In genomic region chrX:11099146-11100087, GRCm38 (mm10) we compare ENCODE assay signal across 11 mouse cellular contexts.
DNase-seq lines count a peak whose midpoint lies in the region; ATAC-seq and TF ChIP-seq lines count a peak whose summit lies in the region.
"Had no signal": no experiment of that assay in that cellular context is flagged by ENCODE, and none has a peak within 500 bp of the region (broad histone marks: within the 10 kb centered on the region; RNA-seq: fewer than 3 reads in every experiment).

No protein-coding gene starts in this region.

- H3K27me3 ChIP-seq in forebrain, embryonic 11.5 days (ENCODE audit: control insufficient read depth, insufficient read depth, low read length), result no peaks in the 10 kb centered on the region
- H3K27me3 ChIP-seq in forebrain, embryonic 10.5 days (ENCODE audit: poor library complexity, severe bottlenecking), result peaks cover 46% of the 10 kb centered on the region
- no peaks in the 10 kb centered on the region for H3K27me3 ChIP-seq in forebrain, embryonic 16.5 days (replicated peaks; ENCODE audit: control insufficient read depth, insufficient read depth, low read length)
- H3K27me3 ChIP-seq in neural tube, embryonic 13.5 days, result no peaks in the 10 kb centered on the region

- H3K36me3 ChIP-seq in forebrain, embryonic 11.5 days (ENCODE audit: control insufficient read depth, insufficient read depth, low read length), result no peaks in the 10 kb centered on the region
- no peaks in the 10 kb centered on the region for H3K36me3 ChIP-seq in forebrain, embryonic 10.5 days (replicated peaks)
- H3K36me3 ChIP-seq in forebrain, embryonic 16.5 days (ENCODE audit: control insufficient read depth, insufficient read depth), result no peaks in the 10 kb centered on the region
- no peaks in the 10 kb centered on the region for H3K36me3 ChIP-seq in neural tube, embryonic 13.5 days
- H3K36me3 ChIP-seq: embryonic facial prominence, embryonic 13.5 days had no signal

- H3K4me2 ChIP-seq in forebrain, embryonic 11.5 days (ENCODE audit: low read depth, low read length, severe bottlenecking), result no peak overlapping the region
- 0 out of 2 replicates have a peak overlapping the region, but pooled peaks have one; percentile 20 for H3K4me2 ChIP-seq in forebrain, embryonic 16.5 days (ENCODE audit: low read length)
- H3K4me2 ChIP-seq in neural tube, embryonic 13.5 days, result 0 out of 2 replicates have a peak overlapping the region, but pooled peaks have one; percentile 14
- H3K4me2 ChIP-seq: embryonic facial prominence, embryonic 13.5 days had no signal

- DNase-seq in forebrain, embryonic 11.5 days (ENCODE audit: low spot score), result peak; percentile 49
- DNase-seq in forebrain, embryonic 10.5 days (ENCODE audit: extremely low spot score, low spot score), result no peak
- peak; percentile 7 for DNase-seq in layer of hippocampus, adult 9-11 months
- no peak for DNase-seq in spleen, adult 18-20 months
- no peak for DNase-seq in lung, adult 2 months
- no peak for DNase-seq in embryo, embryonic 10.5 days (ENCODE audit: low spot score)

- no peak overlapping the region for H3K9ac ChIP-seq in forebrain, embryonic 11.5 days (ENCODE audit: low read length)
- no peak overlapping the region for H3K9ac ChIP-seq in forebrain, embryonic 16.5 days (replicated peaks; ENCODE audit: low read depth, low read length)
- no peak overlapping the region for H3K9ac ChIP-seq in neural tube, embryonic 13.5 days
- H3K9ac ChIP-seq: embryonic facial prominence, embryonic 13.5 days had no signal

- peak overlapping the region; percentile 50; the same call in 1 of the 2 replicates for H3K27ac ChIP-seq in forebrain, embryonic 11.5 days (ENCODE audit: low read depth, low read length)
- H3K27ac ChIP-seq in forebrain, embryonic 10.5 days, result no peak overlapping the region
- peak overlapping the region; percentile 56; the same call in 1 of the 2 replicates for H3K27ac ChIP-seq in forebrain, embryonic 16.5 days (ENCODE audit: low read length)
- H3K27ac ChIP-seq in neural tube, embryonic 13.5 days (replicated peaks), result peak overlapping the region; percentile 64
- H3K27ac ChIP-seq: embryonic facial prominence, embryonic 13.5 days; left cerebral cortex, adult 2 months; stomach, postnatal 0 days had no signal

- H3K4me3 ChIP-seq in forebrain, embryonic 11.5 days (ENCODE audit: low read depth, low read length), result no peak overlapping the region
- H3K4me3 ChIP-seq in forebrain, embryonic 10.5 days, result no peak overlapping the region
- no peak overlapping the region for H3K4me3 ChIP-seq in forebrain, embryonic 16.5 days (replicated peaks; ENCODE audit: low read length)
- H3K4me3 ChIP-seq in neural tube, embryonic 13.5 days, result no peak overlapping the region
- H3K4me3 ChIP-seq in lung, adult 2 months (replicated peaks; ENCODE audit: extremely low read depth, low read depth, low read length), result no peak overlapping the region
- H3K4me3 ChIP-seq: embryonic facial prominence, embryonic 13.5 days; left cerebral cortex, adult 2 months had no signal

- no peak for TF ChIP-seq POLR2A in lung, adult 2 months (IDR thresholded peaks at IDR 0.05; ENCODE audit: borderline replicate concordance, extremely low read depth, low read depth, low read length)

- ATAC-seq in forebrain, embryonic 11.5 days (replicated peaks; ENCODE audit: low FRiP score), result peak; percentile 75
- ATAC-seq in forebrain, embryonic 16.5 days, result peak; percentile 81
- ATAC-seq in neural tube, embryonic 13.5 days (ENCODE audit: low read depth), result peak; percentile 67

- no peak for TF ChIP-seq CTCF in lung, adult 2 months (IDR thresholded peaks at IDR 0.05; ENCODE audit: insufficient read depth, low read length)

- 57% methylated on average over 13 of the region's 13 CpGs for WGBS in forebrain, embryonic 11.5 days
- 74% methylated on average over 13 of the region's 13 CpGs for WGBS in forebrain, embryonic 10.5 days
- 29% methylated on average over 13 of the region's 13 CpGs for WGBS in forebrain, embryonic 16.5 days
- WGBS in neural tube, embryonic 13.5 days, result 47% methylated on average over 13 of the region's 13 CpGs
- WGBS in lung, adult 2 months, result 74% methylated on average over 13 of the region's 13 CpGs

- no peaks in the 10 kb centered on the region for H3K9me3 ChIP-seq in forebrain, embryonic 11.5 days (ENCODE audit: control insufficient read depth, low read length)
- no peaks in the 10 kb centered on the region for H3K9me3 ChIP-seq in forebrain, embryonic 10.5 days
- no peaks in the 10 kb centered on the region for H3K9me3 ChIP-seq in forebrain, embryonic 16.5 days (ENCODE audit: control insufficient read depth, low read length)
- no peaks in the 10 kb centered on the region for H3K9me3 ChIP-seq in neural tube, embryonic 13.5 days
- H3K9me3 ChIP-seq: embryonic facial prominence, embryonic 13.5 days had no signal

- H3K4me1 ChIP-seq in forebrain, embryonic 11.5 days (replicated peaks; ENCODE audit: control insufficient read depth, insufficient read depth, low read length), result peaks cover 4% of the 10 kb centered on the region; the same call in 1 of the 2 replicates
- H3K4me1 ChIP-seq in forebrain, embryonic 10.5 days, result peaks cover 20% of the 10 kb centered on the region
- peaks cover 14% of the 10 kb centered on the region for H3K4me1 ChIP-seq in forebrain, embryonic 16.5 days (replicated peaks; ENCODE audit: control insufficient read depth, insufficient read depth, low read length)
- peaks cover 24% of the 10 kb centered on the region; the same call in 1 of the 2 replicates for H3K4me1 ChIP-seq in neural tube, embryonic 13.5 days (replicated peaks)
- H3K4me1 ChIP-seq in lung, adult 2 months (ENCODE audit: control insufficient read depth, insufficient read depth, low read length), result peaks cover 3% of the 10 kb centered on the region; the same call in 1 of the 2 replicates
- H3K4me1 ChIP-seq: embryonic facial prominence, embryonic 13.5 days had no signal

Comparison
In these comparisons a context has a peak if more than half of its experiments do, and no peak if none do; other contexts are left out.
1. DNase-seq: peak in forebrain, embryonic 11.5 days (single experiment) and layer of hippocampus, adult 9-11 months (single experiment); none in forebrain, embryonic 10.5 days (single experiment), spleen, adult 18-20 months (0 of 2), lung, adult 2 months (single experiment) and embryo, embryonic 10.5 days (single experiment).
2. Peak in every context shown above with its lines, with median percentiles within 50 percentile points of each other: ATAC-seq.